Mouse (Mus musculus): ENCODE data around the gene Necab3. TPM values are rescaled to one million over a fixed set of nuclear protein-coding genes. Genes with fewer than 3 reads are reported as not detected.

The Necab3 gene
- total RNA-seq (2014; fragmentation: Nextera tagmentation) = 3.1 and 6.1 TPM in 2 replicates
- total RNA-seq (2017) = 0.09 and 1.8 TPM in 2 replicates

GRCm38 (mm10) chr2:154558264-154559039 is at the start of gene Necab3:
TSS of gene Necab3 (minus strand) at chr2:154558890.
- peak; percentile 79 for ATAC-seq (replicated peaks; ENCODE audit: low FRiP score, low TSS enrichment, poor library complexity, severe bottlenecking)

GRCm38 (mm10) chr2:154606965-154607364 is 48.3 kb upstream of the Necab3 start:
- no peak for ATAC-seq (replicated peaks; ENCODE audit: low FRiP score, low TSS enrichment, poor library complexity, severe bottlenecking)

GRCm38 (mm10) chr2:154604156-154604555 is 45.5 kb upstream of the Necab3 start:
- peak; percentile 12 for ATAC-seq (replicated peaks; ENCODE audit: low FRiP score, low TSS enrichment, poor library complexity, severe bottlenecking)

GRCm38 (mm10) chr2:154603638-154604153 is 45.0 kb upstream of the Necab3 start, which contains the start of gene Pxmp4:
TSS of gene Pxmp4 (minus strand) at chr2:154603708.
- ATAC-seq (replicated peaks; ENCODE audit: low FRiP score, low TSS enrichment, poor library complexity, severe bottlenecking) = peak; percentile 99

- ATAC-seq (replicated peaks; ENCODE audit: low FRiP score, low TSS enrichment, poor library complexity, severe bottlenecking) = no peak
These were observed 44.4 kb upstream of the Necab3 start for GRCm38 (mm10) chr2:154603007-154603637.

GRCm38 (mm10) chr2:154601324-154601723 is 42.6 kb upstream of the Necab3 start:
- ATAC-seq (replicated peaks; ENCODE audit: low FRiP score, low TSS enrichment, poor library complexity, severe bottlenecking) = no peak

- no peak for ATAC-seq (replicated peaks; ENCODE audit: low FRiP score, low TSS enrichment, poor library complexity, severe bottlenecking)
These were observed 41.9 kb upstream of the Necab3 start for GRCm38 (mm10) chr2:154600586-154600985.

- ATAC-seq (replicated peaks; ENCODE audit: low FRiP score, low TSS enrichment, poor library complexity, severe bottlenecking) = no peak
These were observed 38.7 kb upstream of the Necab3 start for GRCm38 (mm10) chr2:154597399-154597798.

GRCm38 (mm10) chr2:154595775-154596174 is 37.1 kb upstream of the Necab3 start:
- ATAC-seq (replicated peaks; ENCODE audit: low FRiP score, low TSS enrichment, poor library complexity, severe bottlenecking) = no peak

GRCm38 (mm10) chr2:154593025-154593424 is 34.3 kb upstream of the Necab3 start:
- ATAC-seq (replicated peaks; ENCODE audit: low FRiP score, low TSS enrichment, poor library complexity, severe bottlenecking) = peak; percentile 81; the same call in 1 of the 2 replicates

- no peak for ATAC-seq (replicated peaks; ENCODE audit: low FRiP score, low TSS enrichment, poor library complexity, severe bottlenecking)
These were observed 32.5 kb upstream of the Necab3 start for GRCm38 (mm10) chr2:154591239-154591638.

GRCm38 (mm10) chr2:154589051-154589450 is 30.4 kb upstream of the Necab3 start:
- no peak for ATAC-seq (replicated peaks; ENCODE audit: low FRiP score, low TSS enrichment, poor library complexity, severe bottlenecking)

- ATAC-seq (replicated peaks; ENCODE audit: low FRiP score, low TSS enrichment, poor library complexity, severe bottlenecking) = no peak
These were observed 27.7 kb upstream of the Necab3 start for GRCm38 (mm10) chr2:154586405-154586804.

- ATAC-seq (replicated peaks; ENCODE audit: low FRiP score, low TSS enrichment, poor library complexity, severe bottlenecking) = no peak
These were observed 26.4 kb upstream of the Necab3 start for GRCm38 (mm10) chr2:154584931-154585601.

GRCm38 (mm10) chr2:154583906-154584872 is 25.5 kb upstream of the Necab3 start:
- peak; percentile 73 for ATAC-seq (replicated peaks; ENCODE audit: low FRiP score, low TSS enrichment, poor library complexity, severe bottlenecking)

- no peak for ATAC-seq (replicated peaks; ENCODE audit: low FRiP score, low TSS enrichment, poor library complexity, severe bottlenecking)
These were observed 22.7 kb upstream of the Necab3 start for GRCm38 (mm10) chr2:154581421-154581820.

GRCm38 (mm10) chr2:154580586-154580985 is 21.9 kb upstream of the Necab3 start:
- ATAC-seq (replicated peaks; ENCODE audit: low FRiP score, low TSS enrichment, poor library complexity, severe bottlenecking) = no peak

GRCm38 (mm10) chr2:154577744-154578067 is 19.0 kb upstream of the Necab3 start:
- no peak for ATAC-seq (replicated peaks; ENCODE audit: low FRiP score, low TSS enrichment, poor library complexity, severe bottlenecking)
